Mouse (Mus musculus) liver, postnatal 0 days (tissue): ENCODE measurements around the gene Ppp4c.

Experiments used
- CTCF ChIP-seq: sonication (generic); IDR thresholded peaks from 2 replicates; pipeline ENCODE4 v1.5.1; 2016; ENCODE audit warnings: antibody characterized with exemption, low read depth
- EP300 ChIP-seq: IDR thresholded peaks from 2 replicates; pipeline ENCODE4 v1.6.1; 2016; ENCODE audit warnings: antibody characterized with exemption, low read depth, mild to moderate bottlenecking

GRCm38 (mm10) chr7:126754866-126755265 is 37.4 kb downstream of the Ppp4c start:
- TF ChIP-seq EP300 = no peak
- TF ChIP-seq CTCF = peak; percentile 94
